Mouse (Mus musculus) layer of hippocampus, postnatal 25 days (tissue): Measurements from ENCODE around the gene Prps1. TPM values are rescaled to one million over a fixed set of nuclear protein-coding genes. Genes with fewer than 3 reads are reported as not detected.
A peak's percentile ranks its signal among the peaks of the same experiment; 100 is the strongest.
"Not testable (repeated sequence)": the region's sequence is repeated elsewhere in the genome, so short reads cannot be mapped to it uniquely, and the experiment has no call there.

Experiments
- DNase-seq, 2 experiments: peaks; one replicate each; pipeline ENCODE4 v3.0.0; 2022; ENCODE audit warnings: mixed read lengths in 2 of 2, low spot score in 1 of 2; ENCODE audit errors: extremely low spot score in 1 of 2
- total RNA-seq, 2 experiments: library from RNA; stranded (reverse); gene quantifications; 2 replicates each; pipeline ENCODE4 v1.2.3; 2021

The Prps1 gene
- total RNA-seq, 2 experiments from 2014 or later, result 69.6 to 71.1 TPM

DNA sequence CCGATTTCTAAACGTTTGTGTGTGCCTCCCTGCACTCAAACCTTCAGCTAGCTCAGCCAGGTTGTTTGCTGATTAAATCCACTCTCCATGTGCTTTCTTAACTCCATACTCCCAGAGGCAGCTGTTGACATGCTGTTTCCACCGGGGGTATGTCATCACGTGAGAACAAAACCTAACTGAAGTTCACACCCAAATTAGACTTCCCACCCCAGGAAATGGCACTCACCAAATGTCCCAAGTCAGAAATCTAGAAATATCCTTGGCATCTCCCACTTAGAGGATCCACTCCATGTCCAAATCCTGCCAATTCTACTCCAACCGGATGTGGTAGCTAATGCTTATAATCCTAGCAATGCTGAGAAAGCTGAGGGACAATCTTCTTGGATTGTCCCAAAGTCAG lies 43.9 kb downstream of the Prps1 start:
- no peak for DNase-seq

DNA sequence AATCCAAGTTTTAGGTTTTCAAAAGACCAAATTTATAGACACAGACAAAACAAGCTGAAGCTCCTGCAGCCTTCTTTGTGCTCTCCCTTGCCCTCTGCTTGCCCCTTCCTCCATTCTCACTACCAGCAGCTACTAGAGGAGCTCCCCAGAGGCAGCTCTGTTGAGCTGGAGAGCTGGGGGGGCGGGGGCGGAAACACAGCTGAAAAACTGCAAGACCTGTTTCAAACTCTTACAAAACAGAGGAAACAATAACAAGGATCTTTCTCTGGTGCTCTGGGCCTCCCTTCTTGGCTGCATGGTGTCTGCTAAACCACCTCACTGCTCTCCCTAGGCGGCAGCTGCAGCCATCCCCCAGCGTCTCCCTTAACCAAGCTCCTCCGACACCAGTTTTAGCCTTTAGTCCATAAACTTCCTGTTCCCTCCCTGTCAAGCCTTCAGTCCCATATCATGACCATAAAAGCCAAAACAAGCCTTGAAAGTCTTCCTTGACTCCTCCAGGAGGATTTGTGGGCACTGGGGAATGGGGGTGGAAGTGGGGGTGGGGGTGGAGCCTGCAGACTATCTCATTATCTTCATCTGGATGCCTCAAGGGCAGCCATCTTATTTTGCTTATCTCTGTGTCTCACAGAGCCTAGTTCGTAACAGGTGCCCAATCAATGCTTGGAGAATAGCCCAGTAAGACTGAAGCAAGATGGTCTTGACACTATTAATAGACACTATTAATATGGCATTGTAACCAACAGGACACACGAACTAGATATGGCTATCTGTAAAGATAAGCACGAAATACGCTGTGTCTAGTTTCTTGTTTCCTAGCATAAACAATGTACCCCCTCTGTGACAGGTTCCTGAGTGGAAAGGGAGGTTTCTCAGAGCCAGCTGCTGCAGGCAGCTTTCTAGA lies 45.2 kb downstream of the Prps1 start:
- DNase-seq, result no peak

DNA sequence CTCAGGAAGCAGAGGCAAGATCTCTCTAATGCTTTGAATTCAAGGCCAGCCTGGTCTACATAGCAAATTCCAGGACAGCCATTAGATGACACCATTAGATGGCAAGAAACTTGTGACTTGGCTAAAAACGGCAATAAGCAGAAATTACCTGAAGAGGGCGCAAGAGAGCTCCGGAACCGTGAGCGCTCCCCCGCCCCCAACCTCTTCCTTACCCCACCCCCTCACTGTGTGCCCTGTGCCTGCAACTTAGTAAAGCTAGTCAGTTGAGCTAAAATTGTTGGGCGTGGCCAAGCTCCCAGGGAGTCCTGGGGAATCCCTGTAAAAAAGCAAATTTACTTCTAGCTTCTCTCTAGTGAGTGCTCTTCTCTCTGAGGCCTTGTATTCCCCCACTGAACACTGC lies 47.5 kb downstream of the Prps1 start:
- DNase-seq, result peak in 1 of 2 experiments; percentile 43

DNA sequence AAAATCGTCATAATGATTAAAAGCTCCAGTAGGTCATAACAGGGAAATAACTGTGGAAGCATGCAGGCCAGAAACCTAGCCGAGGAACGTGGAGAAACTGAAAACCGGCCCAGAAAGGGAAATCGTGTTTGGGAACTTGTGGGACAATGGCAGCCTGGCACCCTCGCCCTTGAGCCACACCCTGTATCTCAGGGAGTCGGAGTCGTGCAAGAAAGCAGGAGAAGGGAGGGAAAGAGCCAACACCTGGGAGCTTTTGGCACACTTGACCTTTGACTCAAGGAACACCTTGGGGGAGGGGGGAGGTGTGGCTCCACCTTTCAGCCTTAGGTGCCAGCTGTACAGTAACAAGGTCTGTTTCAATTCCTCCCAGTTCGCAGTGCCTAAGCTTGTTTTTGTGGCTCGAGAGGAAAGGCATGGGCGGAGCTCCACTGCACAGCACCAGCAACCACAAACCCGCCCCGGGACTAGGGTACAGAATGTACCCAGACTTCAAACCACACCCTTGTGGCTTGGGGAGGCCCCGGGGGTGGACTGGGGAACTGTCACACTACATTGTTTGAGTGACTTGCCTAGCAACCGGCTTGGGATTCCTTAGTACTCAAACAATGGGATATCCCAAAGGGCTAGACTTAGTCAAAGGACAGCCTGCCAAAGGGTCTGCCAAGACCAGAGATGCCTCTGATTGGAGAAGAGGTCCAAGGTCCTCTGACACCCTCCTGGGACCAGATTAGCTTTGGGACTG lies 49.3 kb downstream of the Prps1 start:
- no peak for DNase-seq

DNA sequence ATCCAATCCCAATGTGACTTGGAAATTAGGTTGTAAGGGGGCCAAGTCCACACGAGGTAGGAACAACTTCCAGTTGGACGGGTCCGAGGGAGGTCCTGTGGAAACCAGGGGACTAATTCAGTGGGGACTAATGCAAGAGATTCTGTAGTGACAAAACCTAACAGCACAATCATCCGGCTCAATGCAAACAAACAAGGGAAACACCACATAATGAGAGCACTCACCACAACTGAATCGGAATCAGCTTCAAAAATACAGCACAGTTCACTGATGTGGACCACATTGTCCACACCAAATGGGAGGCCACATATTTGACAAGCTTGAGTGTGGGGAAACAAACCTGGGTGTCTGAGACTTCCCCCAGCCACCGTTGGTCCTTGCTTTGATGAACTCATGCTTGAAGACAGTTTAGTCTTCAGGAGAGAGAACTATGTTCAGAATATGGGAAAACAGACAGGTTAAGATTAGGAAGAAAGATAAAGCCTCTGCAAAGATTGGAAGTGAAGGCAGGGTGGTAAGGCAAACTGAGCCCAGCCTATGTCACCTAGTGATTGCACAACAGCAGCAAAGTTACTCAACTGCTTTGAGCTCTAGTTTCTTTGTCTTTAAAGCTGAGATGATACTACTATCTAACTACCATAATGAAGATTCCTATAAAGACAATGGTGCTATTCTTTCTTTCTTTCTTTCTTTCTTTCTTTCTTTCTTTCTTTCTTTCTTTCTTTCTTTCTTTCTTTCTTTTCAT lies 50.2 kb downstream of the Prps1 start:
- no peak for DNase-seq

DNA sequence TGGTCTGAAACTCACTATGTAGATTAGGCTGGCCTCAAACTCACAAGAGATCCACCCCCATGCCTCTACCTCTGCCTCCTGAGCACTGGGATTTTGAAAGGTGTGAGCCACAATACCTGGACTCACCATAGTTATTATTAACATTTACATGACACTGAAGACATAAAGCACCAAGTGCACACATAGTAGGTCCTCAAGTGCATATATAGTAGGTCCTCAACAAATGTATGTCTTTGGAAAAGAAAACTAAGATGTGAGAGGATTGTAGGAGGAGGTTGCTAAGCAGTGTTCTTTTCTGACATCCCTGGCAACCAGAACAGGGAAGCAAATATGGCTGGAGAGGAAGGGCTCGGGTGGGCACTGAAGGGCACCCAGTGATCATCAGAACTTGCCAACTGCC lies 51.0 kb downstream of the Prps1 start:
- no peak for DNase-seq

DNA sequence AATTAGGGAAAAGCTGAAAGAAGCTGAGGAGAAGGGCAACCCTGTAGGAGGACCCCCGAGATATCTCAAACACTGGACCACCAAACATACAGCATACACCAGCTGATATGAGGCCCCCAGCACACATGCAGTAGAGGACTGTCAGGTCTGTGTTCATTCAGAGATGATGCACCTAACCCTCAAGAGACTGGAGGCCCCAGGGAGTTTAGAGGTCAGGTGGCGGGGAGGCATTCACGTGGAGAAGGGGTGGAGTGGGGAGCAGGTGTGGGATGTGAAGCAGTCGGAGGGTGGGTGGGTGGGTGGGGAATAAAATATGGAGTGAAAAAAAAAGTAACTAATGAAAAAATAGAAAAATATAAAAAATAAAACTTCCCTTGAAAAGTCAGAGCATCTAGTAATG lies 52.4 kb downstream of the Prps1 start:
- DNase-seq, result not testable (repeated sequence)

DNA sequence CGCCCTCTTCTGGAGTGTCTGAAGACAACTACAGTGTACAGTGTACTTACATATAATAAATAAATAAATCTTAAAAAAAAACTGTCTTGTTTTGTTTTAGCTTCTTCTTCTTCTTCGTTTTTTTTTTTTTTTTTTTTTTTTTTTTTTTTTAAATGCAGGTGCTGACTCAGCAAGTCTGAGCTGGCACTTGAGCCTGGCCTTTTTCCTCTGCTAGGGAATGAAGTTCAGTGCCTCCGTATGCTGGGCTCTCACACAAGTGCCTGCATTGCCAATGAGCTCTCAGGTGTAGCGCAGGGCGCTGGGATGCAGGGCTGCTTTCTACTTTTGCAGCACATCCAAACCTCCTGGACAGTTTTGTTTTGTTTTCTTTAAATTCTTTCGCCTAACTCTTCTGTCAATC lies 53.4 kb downstream of the Prps1 start:
- DNase-seq, result no peak

DNA sequence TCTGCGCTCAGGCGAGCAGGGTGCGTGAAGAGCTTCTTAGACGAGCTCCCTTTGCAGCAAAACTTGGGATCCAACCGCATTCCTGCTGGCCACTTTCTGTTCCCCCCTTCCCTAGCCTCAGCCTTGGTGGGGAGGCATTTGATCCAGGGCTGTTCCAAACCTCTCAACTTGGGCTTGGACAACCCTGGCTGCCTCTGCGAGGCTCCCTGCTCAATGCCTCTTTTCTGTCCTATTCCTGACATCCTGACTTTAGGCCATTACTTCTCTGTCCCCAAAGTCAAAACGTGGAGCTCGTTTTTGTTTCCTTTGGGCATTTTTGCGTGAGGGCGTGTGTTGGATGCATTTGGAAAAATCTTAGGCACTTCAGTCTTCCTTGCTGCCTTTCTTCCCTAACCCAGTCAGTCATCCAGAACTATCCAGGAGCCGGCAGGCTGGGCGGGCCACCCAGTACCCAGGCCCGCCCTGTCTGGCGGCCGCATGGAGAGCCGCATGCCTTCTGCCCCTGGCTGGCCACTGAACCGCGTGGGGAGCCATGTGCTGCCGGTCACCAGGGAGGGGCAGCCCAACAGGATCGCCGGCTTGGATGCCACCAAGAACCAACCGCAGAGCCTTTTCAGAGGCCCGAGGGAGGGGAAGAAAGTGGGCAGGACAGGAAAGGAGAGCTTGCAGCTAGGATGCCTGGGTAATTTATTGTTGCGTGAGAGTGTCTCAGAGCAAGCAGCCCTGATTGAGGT lies 54.5 kb downstream of the Prps1 start:
- DNase-seq, result peak in 1 of 2 experiments; percentile 8

DNA sequence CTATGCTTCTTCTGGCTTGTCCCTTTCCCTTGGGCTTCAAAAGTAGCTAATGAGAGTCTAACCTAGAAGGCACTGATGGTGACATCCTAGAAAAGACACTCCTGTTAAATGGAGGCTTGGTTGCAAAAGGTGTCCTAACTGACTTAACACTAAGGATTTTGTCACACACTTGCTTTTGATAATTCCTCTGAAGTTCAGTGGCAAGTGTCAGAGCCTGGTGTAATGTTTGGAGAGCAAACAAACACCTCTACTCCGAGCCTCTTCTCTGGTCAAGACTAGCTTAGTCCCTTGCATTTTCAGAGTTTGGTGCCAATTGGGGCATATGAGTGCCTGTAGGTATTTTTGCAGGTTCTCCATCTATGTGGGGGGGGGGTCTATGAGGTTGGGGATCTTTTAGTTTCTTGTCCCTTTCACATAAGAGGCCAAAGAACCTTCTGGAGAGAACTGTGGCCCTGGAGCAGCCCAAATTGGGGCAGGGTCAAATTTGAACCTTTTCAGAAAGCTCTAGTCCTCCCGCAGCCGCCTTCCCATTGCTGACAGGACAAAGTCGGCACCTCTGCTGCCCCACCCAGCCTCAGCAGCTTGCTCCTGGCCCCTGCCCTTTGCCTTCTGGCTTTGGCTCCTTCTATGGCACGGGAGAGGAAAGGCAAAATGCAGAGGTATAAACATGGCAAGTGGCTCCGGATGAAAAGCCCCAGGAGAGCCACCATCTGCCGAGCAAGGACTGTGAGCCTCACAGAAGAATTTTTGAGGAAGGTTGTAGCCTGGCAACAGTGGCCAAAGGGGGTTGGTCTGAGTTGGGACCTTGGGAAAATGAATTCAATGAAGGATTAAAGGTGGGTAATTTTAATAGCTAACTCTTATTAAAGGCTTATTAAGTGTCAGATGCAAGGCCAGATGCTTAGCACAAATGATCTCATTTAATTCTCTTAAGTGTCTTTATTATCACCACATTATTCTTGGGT lies 55.6 kb downstream of the Prps1 start:
- DNase-seq, result no peak

DNA sequence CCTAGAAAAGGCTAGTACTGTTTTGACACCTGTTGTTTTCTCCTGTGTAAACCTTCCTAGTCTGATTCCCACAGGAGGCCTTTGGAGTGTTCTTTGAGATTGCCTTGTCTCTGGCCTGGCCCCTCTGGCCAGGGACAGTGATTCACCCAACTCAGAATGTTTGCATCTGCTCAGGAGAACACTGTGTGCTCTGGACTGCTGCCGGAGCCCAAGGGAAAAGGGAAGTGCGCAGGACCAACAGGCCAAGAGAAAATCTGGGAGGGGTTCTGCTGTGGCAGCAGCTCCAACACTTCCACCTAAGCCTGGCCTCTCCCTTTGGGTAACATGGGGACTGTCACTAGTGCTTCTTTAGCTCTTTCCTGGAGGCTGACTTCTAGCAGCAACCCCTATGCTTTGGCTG lies 57.0 kb downstream of the Prps1 start:
- DNase-seq, result no peak

DNA sequence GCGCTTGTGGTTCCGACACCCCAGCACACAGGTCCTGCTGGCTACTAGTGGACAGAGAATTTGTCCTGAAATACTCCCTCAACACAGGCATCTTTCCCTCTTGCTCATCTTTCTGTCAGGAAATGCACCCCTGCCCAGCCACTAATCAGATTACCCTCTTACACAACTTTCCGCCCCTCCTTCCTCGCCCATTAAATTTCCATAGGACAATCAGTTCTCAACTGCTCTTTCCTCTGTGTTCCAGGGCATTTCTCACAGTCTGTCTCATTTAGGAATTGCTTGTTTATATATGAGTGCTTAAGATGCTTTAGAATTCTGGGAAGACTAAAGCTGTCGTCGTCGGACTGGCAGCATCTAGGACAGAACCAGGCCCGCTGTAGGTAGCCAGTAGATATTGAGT lies 61.9 kb downstream of the Prps1 start:
- no peak for DNase-seq

DNA sequence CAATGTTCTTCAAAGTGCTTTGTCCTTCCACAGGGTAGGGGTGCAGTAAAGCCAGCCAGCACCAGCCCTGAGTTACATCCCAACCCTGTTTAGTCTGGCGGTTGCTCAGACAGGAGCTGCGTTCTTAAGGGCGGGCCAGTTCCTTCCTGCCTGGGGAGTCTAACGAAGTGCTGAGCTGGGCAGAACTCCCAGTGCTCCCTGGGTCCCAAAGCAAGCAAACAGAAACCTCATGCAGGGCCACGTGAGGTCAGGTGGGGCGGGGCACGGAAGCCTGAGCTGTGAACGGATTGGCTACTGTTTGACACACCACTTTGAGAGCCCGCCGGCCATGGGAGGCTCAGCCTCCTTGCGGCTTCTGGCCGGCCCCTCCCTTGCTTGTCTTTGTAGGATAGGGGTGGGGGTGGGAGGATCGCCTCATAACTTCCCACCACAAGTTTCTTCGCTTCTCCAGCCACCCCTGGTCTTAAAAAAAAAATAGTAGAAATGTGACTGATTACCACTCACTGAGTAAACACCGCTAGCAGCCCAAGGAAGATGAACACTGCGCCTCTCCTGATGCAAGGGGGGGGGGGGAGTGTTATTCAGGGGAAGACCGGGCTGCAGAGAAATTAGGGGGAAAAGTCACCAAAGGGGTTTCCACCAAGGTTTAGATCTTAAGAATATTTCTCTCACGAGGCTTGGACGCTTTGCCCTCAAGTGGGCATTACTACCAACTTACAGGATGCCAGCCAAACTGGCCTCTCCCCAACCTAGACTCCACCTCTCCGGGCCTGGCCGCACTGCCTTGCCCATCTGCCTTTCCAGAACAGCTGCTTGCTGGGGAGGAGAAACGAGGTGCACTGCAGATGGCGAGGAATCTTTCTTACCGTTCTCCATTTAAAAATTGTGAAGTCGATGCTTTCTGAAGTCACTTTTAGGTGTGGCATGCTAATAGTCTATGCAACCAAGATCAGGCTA lies 64.0 kb downstream of the Prps1 start:
- peak; percentile 19 to 48 for DNase-seq

DNA sequence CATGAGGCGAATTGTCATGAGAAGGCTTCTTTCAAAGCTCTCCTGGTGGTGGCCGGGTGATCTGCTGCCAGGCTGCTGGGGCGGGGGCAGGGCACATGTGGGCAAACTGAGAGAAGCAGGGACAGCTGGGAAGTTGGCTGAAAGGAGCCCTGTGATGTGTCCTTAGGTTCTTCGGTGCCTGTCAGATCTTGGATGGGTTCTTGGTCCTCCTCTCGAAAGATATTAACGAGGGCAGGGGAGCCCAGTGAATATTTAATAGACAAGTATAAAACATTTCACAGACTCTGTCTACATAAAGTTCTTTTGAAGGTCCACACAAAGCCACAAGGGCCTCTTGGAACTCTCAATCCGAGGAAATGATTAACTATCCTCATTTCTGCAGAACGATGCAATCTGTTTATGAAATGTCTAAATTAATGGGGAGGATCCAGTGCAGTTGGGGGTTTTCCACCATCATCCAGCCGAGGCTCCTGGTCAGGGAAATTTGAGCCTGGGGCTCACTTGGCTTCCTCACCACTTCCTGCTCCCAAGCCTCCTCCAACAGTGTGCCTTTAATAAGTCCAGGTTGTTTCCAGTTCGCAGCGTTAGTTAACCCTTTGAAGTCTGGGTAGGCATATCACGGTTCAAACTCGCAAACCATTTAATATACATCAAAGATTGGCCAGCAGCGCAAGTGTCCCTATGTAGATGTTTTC lies 65.8 kb downstream of the Prps1 start:
- no peak for DNase-seq

DNA sequence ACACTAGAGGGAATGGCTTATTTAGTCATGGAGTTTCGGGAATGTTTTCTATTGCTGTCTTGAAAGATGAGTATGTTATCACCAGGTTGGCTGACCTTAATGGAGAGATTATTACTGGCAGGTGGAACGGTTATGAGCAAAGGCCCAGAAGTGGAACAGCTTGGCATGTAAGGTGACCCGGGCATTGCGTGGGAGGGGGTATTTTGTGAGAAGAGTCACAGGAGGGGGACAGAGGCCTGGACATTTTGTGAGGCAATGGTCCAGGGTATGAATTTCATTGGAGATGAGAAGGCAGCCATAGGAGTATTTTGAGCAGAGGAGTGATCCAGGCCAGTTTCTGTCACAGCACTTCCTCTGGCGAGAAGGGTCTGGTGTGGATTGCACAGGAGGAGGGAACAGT lies 67.8 kb downstream of the Prps1 start:
- DNase-seq, result no peak
